Mouse (Mus musculus): Measurements from ENCODE around the gene Glo1.

DNA sequence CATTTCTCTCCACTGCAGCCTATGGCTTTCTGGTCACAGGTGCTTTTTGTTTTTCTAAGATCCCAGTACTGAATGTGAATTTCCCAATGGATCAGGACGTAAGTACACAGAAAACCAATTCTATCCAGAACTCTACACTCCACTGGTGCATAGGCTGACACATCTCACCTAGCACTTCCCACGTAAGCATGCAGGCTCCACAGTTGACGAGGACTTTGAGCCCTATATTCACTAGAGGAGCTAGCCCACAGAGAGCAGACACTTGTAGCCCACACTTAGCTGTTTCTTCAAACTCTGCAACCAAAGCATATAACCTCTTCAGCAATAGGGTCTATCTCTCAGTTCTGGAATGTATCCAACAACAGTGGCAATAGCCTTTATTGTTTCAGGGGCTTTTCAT is 70.2 kb downstream of the Glo1 start:
- TF ChIP-seq CTCF (IDR thresholded peaks at IDR 0.05; ENCODE audit: low read depth, low read length), result no peak
- TF ChIP-seq GATA1 (IDR thresholded peaks at IDR 0.05; ENCODE audit: borderline replicate concordance, low read length), result no peak
- TF ChIP-seq POLR2AphosphoS5 (IDR thresholded peaks at IDR 0.05; ENCODE audit: insufficient replicate concordance, low read depth, low read length), result no peak
- TF ChIP-seq TAL1 (conservative IDR thresholded peaks at IDR 0.05; ENCODE audit: low read depth, low read length), result no peak

Measured in G1E (cell line).